Mouse (Mus musculus): ENCODE data around the gene Mdh1b.

Mdh1b gene

DNA sequence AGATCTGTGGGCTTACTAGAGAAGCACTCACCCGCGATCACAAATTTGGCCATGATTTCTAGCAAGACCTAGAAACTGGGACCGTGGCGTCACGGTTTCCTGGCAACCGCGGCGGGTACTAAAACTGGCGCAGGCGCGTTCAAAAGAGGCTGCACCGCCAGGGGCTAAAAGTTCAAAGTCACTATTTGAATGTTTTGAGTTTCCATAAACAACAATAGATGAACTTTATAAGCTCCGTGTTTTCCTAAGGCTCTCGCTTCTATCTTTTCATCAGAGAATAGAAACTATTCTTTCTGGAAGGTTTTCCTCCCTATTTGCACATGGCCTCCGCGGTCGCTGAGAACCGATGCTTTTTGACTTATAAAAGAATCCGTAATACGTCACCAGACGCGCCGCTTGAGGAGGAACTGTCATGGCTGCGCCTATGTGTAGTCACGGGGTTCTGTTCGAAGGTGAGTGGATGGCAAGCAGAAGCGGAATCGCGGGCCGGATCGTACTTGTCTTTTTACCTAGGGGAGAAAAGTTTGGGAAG lies at the start of gene Mdh1b, which contains the start of gene Fastkd2:
Mdh1b (minus strand) TSS at position 79 of the 532 bp plus-strand sequence.
Fastkd2 (plus strand) TSS at position 375 of the 532 bp plus-strand sequence.
- peak; percentile 93 for DNase-seq

DNA sequence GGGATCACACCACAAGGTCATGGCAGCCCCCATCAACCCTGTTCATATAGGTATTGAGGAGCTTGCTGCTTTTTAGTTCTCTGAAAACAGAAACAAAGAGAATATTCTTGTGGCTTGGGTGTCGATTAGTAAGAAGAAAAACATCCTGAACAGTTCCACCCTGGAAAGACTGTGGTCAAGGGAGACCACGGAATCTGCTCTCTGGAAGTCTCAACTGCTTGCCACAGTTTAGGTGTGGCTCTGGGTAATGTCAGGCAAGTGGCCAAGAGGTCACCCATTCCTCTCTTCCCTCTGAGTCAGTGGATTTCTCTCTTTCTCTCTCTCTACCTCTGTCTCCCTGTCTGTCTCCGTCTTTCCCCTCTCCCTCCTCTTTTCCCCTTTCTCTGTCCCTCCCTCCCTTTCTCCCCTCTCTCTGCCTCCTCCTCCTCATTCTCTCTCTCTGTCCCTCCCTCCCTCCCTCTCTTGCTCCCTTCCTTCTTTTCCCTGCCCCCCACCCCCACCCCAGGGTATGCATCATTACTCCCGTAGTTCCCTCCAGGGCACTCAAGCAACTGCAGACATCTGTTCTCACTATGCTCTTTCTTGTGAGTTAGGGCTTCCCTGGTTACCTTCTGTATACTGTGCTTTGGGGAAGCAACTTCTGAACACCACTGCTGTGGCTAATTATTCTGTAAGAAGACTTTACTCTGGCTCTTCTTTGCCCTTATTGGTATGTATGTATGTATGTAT lies 46.9 kb upstream of the Mdh1b start:
- no peak for DNase-seq

DNA sequence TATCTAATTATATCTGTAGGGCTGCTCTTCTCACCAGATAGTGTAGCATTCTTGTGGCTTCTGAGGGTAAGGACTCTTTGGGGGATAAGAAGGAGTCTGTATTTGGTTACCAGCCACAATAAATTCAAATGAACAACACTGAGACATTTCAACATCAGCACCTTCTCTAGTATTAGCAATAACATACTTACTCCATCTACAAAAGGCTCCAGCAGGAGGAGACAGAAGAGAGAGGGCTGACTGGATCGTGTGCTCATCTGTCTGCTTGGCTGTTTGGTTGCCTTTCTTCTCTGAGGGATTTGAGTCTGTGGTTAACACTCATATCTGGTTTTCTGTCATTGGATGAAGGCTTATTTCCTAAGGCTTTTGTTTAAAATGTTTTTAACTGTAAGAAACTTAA lies 46.3 kb upstream of the Mdh1b start:
- DNase-seq: no peak

DNA sequence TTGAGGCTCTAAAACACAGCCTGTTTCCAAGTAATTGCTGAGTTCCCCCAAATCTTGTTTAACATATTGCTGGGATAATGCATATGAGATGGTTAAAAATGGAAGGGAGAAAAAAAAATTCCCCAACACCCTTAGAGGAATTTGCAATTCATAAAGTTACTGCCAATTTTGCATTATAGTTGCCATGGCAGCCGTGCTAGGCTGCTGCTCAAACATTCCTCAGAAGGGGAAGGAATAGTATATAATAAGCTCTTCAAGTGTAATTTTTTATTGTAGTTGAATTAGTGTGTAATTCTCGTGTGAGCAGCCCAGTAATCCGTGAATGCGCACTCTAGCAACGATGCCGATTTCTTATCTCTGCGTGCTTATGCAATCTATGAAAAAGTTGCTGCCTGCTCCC lies 40.2 kb upstream of the Mdh1b start:
- DNase-seq: peak; percentile 62

DNA sequence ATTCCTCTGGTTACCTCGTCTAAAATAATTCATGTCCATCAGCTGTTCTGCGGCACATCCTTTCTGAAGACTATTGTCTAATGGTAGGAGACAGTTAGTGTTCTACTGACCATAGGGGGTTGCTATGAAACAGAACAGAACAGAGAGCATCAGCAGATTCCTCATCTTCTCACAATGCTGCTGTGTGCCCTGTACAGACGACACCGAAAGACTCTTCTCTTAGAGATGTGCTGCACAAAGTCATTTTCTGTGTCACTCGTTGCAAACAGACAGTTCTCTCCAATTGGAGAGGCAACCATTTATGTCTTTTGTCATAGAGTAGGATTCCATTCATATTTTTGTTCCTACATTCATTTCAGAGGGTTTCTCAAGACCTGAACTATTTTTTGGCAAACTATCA lies 39.0 kb upstream of the Mdh1b start, which contains the start of gene 4933402D24Rik:
4933402D24Rik (minus strand) TSS at position 101 of the 400 bp plus-strand sequence.
- no peak for DNase-seq

DNA sequence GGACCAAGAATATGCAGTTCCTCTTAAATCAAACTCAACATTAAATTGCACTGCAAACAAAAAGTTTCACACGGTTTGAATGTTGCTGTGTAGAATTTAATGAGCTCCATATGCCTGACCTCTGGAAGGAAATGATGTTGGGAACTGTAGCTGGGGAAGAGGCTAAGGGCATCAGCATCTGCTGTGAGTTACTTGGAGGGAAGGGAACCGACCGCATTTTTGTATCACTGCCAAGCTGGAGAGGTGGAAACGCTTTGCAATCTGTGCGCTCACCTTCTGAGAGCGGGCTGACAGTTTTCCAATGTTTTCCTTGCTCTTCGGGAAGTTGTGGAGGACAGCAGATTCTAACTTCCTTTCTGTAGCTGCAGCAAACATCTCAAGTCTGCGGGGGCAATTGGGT lies 38.0 kb upstream of the Mdh1b start:
- no peak for DNase-seq

DNA sequence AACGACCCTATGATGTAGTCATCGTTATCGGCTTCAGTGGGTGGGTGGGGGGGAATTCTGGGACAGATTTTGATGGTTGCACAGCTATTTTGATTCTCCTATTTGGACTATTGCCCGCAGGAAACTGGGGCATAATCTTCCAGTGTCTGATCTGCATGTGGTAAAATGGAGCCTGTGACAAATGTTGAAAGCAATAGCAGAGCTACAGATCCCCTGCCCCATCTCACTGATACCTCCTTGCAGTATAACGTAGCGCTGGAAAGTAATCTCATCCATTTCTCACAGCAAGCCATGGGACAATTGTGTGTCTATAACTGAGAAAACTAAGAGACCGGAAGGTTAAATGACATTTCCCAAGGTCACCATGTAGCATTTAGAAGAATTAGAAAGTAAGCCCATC lies 34.3 kb upstream of the Mdh1b start:
- no peak for DNase-seq

DNA sequence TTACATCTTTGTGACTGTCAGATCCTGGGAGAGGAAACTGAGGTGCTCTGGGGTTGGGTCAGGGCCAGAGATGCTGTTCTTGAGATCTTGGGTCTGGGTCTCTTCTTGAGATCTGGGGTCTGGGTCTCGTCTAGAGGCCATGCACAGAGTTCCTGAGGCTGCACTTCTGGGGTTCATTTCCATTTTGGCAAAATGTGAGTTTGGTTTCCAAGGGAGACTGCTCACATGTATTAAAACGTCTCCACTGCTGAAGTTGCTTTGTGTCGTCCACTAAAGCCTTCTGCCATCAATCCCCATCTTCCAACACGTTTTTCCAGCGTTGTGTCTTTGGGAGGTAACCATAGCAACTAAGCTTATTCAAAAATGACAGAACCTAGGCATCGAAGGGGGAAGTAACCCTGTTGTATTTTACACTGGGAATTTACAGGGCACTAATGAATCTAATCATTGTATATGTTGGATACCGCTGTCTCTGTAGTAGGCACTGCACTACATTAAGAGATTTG lies 33.8 kb upstream of the Mdh1b start:
- DNase-seq: no peak

DNA sequence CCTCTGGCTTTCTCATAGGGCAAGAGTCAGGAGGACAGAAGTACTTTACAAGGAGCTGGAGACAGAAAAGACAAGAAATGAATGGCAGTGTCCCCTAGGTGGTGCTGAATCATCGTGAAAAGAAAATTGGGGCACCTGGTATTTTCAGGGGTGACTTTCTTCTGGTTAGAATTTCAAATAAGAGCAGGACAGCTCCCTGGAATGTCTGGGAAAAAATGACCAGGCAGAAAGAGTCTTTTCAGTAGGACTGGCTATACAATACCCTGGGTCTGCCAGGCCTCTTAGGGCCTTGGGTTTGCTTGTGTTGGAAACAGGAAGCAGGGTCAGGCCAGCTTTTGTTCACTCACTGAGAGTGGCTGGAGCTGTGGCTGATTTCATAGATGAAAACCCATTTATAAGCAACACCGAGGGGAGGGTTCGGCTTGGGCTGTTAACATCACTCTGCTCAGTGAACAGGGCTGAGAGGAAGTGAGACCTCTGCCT lies 33.1 kb upstream of the Mdh1b start:
- peak; percentile 61 for DNase-seq

DNA sequence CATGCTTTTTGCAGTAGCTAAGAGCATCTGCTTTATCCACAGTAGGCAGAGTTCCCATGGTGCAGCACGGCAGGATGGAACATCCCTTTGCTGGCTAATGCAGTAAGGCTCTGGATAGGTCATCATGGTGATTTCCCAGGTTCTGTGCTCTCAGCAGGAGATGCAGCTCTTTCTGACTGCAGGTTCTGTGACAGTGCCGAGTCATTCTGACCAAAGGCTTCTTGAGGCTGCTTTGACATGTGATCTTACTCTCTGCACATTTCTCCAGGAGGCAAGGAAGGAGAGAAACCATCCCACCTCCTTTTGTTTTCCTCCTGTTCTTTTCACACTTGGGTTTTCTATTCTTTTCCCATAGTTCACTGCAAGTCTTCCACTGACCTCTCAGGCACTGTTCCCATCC lies 25.9 kb upstream of the Mdh1b start:
- DNase-seq: no peak

DNA sequence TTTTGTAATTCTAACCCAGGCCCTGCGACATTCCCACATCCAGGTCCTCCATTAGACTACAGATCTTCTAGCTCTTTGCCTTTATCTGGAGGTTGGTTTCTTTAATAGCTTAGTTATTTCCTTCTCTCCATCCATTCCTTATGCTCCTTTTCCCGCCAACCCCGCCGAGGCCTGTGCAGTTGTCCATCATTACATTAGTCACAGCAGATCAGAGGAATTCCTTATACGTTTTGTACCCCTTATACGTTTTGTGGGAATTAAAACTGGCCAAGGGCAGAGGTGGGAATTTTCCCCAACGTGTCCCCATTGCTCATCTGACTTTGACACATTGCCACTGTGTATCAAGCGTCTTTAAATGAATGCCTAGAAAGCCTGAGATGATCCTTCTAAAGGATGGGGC lies 322 bp downstream of the Mdh1b start:
- DNase-seq: no peak

DNA sequence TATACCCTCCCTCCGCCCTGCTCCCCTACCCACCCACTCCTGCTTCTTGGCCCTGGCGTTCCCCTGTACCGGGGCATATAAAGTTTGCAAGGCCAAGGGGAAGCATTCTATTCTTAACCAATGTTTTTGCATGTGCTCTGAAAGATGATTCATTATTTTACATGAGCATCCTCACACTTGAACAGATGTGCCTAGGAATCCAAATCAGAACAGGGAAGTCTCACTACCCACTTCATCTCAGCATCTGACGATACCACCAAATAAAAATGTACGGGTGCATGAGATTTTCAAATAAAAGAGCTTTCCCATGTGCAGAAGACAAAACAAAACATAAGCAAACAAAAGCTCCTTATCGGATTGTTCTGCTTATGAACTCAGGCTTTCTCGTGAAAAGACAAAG lies 10.0 kb downstream of the Mdh1b start:
- peak; percentile 45 for DNase-seq

DNA sequence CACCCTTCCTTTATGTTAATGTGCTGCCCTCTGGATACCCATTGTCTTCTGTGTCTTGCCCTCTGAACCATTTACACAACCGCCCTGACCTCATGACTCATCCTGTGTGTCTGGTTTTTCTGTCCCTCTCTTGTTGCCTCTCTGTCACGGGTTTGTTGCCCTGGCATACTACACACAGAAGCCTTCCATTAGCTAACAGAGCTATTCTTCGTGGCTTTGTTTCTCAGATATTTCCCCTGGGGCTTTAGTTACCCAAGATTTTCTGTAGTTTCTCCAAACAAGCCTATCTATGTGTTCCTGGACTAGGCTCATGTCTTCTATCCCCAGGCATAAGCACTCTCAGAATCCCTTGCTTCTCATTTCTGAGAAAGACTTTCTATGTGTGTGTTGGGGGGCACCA lies 21.2 kb downstream of the Mdh1b start:
- no peak for DNase-seq

DNA sequence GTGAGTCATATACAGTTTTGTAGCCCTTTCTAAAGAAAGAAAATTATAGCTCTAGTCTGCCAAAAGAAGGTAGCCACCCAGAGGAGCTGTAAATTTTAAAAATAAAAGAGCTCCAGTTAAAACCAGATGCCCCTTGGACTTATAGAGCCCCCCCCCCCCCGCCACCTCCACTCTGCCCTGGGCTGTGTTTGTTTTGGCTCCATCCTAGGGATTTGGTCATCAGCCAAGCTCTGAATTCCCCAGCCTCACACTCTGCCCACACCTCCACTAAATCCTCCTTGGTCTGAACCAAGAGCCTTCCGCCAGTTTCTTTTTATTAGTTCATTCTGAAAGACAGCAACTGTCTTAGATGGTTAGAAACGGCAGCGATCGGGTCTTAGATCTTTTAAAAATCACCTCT lies 24.4 kb downstream of the Mdh1b start:
- DNase-seq: no peak

DNA sequence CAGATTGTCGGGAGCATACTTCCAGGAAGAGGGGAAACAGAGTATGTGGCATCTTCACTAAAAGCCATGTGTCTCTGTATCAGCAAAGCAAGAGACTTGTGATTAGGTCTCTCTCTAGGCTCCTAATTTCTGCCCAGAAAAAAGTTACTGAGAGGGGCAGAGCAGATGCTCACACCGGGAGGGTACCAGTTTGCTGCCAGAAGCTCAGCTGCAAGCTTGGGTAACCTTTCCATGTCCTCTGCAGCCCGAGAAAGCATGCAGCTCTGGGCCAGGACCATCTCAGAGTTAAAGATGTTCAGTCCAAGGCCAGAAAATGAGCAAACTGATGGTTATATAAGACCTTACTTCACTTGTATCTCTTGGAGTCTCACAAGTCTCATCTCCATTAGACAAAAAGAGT lies 33.3 kb downstream of the Mdh1b start:
- no peak for DNase-seq

DNA sequence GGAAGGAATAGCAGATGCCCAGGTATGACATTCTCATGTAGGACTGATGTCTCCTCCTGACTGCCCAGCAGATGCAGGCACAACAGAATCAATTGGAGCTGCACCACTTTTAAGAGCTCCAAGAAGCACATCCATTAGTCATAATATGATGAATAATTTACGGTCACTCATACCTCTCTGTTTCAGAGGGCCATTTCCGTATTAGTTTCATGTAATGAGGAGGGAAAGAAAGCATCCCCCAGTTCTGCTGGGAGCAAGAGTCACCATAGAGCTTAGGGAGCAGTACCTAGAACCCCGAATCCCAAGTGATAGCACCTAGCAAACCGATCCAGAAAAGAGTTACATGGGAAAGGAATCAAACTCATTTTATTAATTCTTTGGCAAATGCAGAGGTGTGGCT lies 43.3 kb downstream of the Mdh1b start, which contains the start of gene Dytn:
Dytn (minus strand) TSS at position 101 of the 400 bp plus-strand sequence.
- DNase-seq: no peak

DNA sequence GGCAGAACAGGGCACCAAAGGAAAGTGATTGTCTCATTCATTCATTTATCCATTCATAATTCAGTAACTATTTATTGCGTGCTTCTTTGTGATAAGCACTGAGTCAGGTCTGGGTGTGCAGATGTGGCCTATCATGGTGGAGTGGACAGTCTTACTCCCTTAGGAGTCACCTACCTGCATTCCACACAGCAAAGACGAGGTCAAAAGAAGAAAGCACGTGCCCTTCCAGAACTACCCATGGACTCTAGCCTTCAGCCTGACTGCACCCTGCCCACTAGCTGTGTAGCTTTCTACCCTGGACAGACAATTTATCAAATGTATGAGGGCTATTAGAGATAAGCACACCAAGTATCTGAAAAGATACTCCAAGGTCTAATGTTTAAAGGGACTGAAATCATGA lies 54.1 kb downstream of the Mdh1b start:
- DNase-seq: no peak

DNA sequence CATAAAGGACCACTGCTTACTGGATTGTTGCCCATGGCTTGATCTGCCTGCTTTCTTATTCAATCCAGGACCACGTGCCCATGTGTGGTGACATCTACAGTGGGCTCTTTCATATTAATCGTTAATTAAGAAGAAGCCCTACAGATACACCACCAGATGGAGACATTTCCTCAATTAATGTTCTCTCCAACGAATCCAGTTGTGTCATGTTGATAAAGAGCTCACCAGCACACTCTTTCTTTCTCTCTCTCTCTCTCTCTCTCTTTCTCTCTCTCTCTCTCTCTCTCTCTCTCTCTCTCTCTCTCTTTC lies 61.3 kb downstream of the Mdh1b start:
- DNase-seq: peak; percentile 15

DNA sequence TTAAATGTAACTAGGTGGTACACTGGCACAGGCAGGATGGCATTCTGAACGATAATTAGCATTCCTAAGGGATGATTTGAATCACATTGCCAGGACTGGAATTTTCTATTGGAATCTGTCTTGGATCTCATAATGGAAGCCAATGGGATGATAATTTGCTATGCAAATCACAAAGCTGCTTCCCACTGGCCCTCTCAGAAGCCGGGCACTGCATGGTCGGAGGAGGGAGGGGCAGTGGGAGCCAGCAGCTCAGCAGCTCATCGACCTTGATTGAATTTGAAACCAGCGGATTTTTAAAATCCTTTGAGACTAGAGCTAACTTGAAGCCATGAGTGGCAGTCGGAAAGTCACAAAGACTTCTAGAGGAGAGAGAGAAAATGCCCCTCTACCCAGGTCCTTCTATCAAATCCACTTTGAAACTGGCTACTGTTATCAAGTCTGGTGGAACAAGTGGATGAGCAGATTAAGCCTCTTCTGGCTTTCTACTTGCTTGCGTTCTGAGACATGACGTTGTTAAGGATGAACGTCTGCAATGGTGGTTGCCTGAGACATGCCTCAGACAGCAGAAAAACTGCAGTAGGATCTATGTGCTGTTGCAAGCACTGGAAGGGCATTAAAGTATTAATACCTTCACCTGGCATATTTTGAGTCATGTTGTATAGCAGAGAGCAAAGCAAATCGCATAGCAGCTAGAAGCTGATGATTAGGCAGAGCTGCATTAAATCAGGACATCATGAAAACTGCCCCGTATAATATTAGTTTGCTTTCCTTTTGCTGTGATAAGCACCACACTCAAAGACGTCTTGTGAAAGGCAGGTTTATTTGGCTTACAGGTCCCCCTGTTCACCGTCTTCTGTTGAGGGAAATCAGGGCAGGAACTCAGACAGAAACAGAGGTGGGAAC lies 61.9 kb downstream of the Mdh1b start:
- no peak for DNase-seq

DNA sequence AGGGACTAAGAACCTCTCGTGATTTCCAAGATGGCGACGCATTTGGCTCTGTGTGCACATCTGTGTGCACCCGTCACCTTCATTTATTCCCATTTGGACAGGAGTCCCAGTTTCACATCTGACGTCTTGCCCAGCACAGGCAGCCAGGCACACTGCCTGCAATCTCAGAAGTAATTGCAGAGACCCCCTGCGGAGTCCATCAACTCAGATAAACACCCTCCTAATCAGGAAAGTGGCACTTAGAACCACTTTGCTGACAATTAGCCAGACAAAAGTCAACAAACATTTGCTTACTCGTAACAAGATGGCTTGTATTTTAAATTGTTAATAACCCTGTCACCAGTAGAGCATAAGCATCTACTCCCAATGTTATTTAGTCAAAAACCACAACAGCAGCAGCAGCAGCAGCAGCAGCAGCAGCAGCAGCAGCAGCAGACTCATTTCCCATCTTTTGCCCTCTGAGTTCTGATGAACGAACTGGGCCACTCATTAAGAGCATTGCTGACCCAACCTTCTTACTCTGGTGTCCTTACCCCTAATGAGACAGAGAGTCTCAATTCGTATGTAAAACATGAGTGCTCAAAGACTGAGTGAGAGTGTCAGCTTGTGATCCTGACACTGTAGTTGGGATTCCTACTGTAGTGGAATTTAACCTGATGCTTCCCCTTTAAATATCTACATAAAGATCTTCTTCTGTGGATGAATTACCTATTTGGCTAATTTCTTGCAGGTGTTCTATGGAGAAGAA lies 62.7 kb downstream of the Mdh1b start:
- DNase-seq: no peak

DNA sequence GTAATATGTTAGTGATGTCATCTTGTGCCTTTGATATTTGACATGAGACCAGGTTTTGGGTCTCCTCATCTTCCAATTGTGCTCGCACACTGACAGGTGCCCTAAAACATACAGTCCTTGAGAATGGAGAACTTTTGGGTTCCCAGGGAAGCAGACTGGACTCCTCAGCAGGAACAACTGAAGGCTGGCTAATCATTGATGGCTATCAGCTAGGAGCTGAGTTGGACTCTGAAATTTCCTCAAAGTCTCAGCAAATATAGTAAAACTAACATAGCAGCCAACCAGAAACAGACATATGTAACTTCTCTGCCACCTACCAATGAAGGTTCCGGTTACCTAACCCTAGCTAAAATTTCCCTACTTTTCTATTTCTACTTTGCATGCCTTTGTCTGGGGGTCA lies 64.0 kb downstream of the Mdh1b start:
- no peak for DNase-seq

DNA sequence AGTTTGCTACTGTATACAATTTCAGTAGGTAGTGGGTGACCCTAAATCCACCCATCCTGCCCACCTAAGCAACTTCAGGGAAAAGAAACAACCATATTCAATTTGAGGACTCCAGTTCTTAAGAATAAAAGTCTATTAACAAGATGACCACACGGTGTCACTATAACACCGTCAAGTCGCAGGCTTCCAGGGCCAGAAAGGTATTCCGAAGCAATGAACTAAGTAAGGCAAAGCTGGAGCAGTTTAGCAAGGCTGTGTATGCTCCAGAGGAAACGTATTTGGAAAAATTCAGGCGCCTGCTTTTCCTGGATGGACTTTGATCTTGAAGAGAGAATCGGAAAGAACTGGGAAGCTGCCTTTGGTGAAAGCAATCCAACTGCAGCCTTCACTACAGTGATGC lies 70.5 kb downstream of the Mdh1b start:
- peak; percentile 34 for DNase-seq

DNA sequence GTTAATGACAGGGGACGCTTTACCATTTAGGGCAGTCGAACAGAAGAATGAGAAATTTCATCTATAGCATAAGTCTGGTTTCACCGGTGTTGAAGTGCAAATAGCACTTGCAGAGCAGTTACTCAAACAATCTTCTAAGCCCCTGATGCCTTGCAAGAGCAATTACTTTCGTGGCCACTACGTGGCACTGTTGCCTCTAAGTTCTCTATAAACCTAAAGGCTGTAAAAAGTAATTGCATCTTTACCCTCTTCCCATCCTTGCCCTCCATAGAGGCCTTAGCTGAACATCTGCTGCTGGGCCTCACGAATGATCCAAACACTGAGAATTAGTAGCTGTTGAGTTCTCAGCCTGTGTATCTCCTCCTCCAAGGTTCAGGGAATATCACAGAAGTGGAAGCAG lies 72.1 kb downstream of the Mdh1b start:
- peak; percentile 58 for DNase-seq
